Mouse (Mus musculus): ENCODE data around the gene Trim24. TPM values are rescaled to one million over a fixed set of nuclear protein-coding genes. Genes with fewer than 3 reads are reported as not detected.

The Trim24 gene
- total and polyA plus RNA-seq, 2 experiments from 2014 or later = 13.2 to 48.4 TPM

DNA sequence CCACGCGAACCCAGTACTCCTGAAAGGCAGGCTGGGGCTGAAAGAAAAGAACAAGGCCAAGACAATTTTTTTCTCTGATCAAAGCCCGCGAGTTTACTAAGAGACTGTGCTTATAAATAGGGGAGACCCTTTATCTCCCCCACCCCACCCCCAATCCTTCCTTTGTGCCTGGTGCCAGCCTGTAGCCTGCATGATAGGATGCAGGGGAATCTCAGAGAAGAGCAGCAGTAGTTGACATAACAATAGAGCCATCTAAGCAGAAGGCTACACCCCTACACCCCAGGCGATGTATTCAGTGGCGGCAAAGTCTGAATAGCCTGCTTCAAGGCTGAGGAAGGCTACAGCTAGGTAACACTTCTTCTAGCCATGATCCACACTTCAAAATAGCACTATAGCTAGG, 65.9 kb downstream of the Trim24 start:
- no peak for DNase-seq (ENCODE audit: low spot score)
- TF ChIP-seq CTCF (IDR thresholded peaks at IDR 0.05; ENCODE audit: low read depth) = no peak

DNA sequence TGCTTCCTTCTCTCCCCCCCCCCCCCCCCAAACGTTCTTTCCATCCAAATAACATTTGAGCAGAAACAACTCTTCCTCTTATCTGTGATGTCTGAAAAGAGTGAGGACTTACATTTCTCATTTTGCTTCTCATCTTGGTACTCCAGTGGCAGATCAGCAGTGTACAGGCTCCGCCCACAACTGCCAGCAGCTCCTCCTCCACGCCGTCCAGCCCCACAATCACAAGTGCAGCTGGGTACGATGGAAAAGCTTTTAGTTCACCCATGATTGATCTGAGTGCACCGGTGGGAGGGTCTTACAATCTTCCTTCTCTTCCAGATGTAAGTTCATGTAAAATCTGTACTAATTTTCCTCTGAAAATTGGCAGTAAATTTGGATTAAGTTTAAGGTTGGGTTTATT, 80.7 kb downstream of the Trim24 start:
- no peak overlapping the region for H3K4me3 ChIP-seq (ENCODE audit: low read length)
- H3K27me3 ChIP-seq (ENCODE audit: insufficient read depth, low read length) = no peaks in the 10 kb centered on the region
- TF ChIP-seq CTCF (IDR thresholded peaks at IDR 0.05; ENCODE audit: low read depth) = no peak
- H3K4me1 ChIP-seq (ENCODE audit: insufficient read depth, low read length) = no peaks in the 10 kb centered on the region
- no peak for DNase-seq (ENCODE audit: low spot score)
- 83% methylated on average over 6 of the region's 6 CpGs for WGBS
- no peak overlapping the region for H3K27ac ChIP-seq
- H3K4me2 ChIP-seq (ENCODE audit: low read depth, low read length) = no peak overlapping the region
- no peak for ATAC-seq
- H3K36me3 ChIP-seq (ENCODE audit: insufficient read depth, low read length) = peaks cover 19% of the 10 kb centered on the region; the same call in 1 of the 2 replicates
- H3K9me3 ChIP-seq (ENCODE audit: low read length) = no peaks in the 10 kb centered on the region
- no peak overlapping the region for H3K9ac ChIP-seq (replicated peaks; ENCODE audit: low read length)

More for the DNA sequence above, 65.9 kb downstream of the Trim24 start:
- Histone ChIP-seq H3K4me3 (ENCODE audit: low read length) (no peak overlapping the region), H3K4me2 (ENCODE audit: low read depth, low read length) (no peak overlapping the region), H3K9me3 (ENCODE audit: low read length) (no peaks in the 10 kb centered on the region), H3K36me3 (ENCODE audit: insufficient read depth, low read length) (0 out of 2 replicates have a peak, but pooled peaks cover 4% of the 10 kb centered on the region), H3K4me1 (ENCODE audit: insufficient read depth, low read length) (no peaks in the 10 kb centered on the region), H3K27ac (no peak overlapping the region), H3K27me3 (ENCODE audit: insufficient read depth, low read length) (no peaks in the 10 kb centered on the region), H3K9ac (replicated peaks; ENCODE audit: low read length) (no peak overlapping the region)
- no peak for ATAC-seq
- 28% methylated on average over 6 of the region's 6 CpGs for WGBS

DNA sequence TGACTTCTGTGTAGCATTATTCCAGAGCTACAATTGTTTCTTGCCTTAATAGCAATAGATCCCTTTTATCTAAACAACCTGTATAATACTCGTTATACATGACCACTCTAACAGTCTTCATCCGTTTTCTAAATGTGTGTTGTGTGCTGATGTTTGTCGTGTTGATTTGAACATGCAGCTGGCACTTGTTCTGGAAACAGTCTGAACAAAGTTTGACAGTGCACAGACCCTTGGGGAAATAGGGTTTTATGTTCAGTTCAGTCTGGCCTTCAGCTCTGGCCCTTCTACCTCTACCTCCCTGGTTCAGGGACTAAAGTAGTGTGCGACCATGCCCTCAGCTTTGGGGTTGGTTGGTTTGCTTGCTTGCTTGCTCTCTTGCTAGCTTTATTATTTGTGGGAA, 96.8 kb downstream of the Trim24 start:
- no peaks in the 10 kb centered on the region for H3K9me3 ChIP-seq (ENCODE audit: low read length)
- H3K4me1 ChIP-seq (ENCODE audit: insufficient read depth, low read length) = no peaks in the 10 kb centered on the region
- no peak for TF ChIP-seq CTCF (IDR thresholded peaks at IDR 0.05; ENCODE audit: low read depth)
- no peak for DNase-seq (ENCODE audit: low spot score)
- no peak for ATAC-seq
- no peak overlapping the region for H3K9ac ChIP-seq (replicated peaks; ENCODE audit: low read length)
- 93% methylated on average over 4 of the region's 4 CpGs for WGBS
- H3K4me3 ChIP-seq (ENCODE audit: low read length) = no peak overlapping the region
- H3K27ac ChIP-seq = no peak overlapping the region
- no peaks in the 10 kb centered on the region for H3K27me3 ChIP-seq (ENCODE audit: insufficient read depth, low read length)
- no peak overlapping the region for H3K4me2 ChIP-seq (ENCODE audit: low read depth, low read length)
- peaks cover 31% of the 10 kb centered on the region for H3K36me3 ChIP-seq (ENCODE audit: insufficient read depth, low read length)

- TF ChIP-seq CTCF (IDR thresholded peaks at IDR 0.05; ENCODE audit: low read depth) = peak; percentile 90
- Histone ChIP-seq H3K4me1 (ENCODE audit: insufficient read depth, low read length) (no peaks in the 10 kb centered on the region), H3K9me3 (ENCODE audit: low read length) (no peaks in the 10 kb centered on the region), H3K27me3 (ENCODE audit: insufficient read depth, low read length) (no peaks in the 10 kb centered on the region), H3K36me3 (ENCODE audit: insufficient read depth, low read length) (no peaks in the 10 kb centered on the region), H3K27ac (no peak overlapping the region), H3K9ac (replicated peaks; ENCODE audit: low read length) (no peak overlapping the region), H3K4me2 (ENCODE audit: low read depth, low read length) (no peak overlapping the region), H3K4me3 (ENCODE audit: low read length) (no peak overlapping the region)
- DNase-seq (ENCODE audit: low spot score) (peak; percentile 88), ATAC-seq (peak; percentile 82)
- 7% methylated on average over 6 of the region's 6 CpGs for WGBS
Observed at GRCm38 (mm10) chr6:38007459-38007858, 136.8 kb downstream of the Trim24 start.

DNA sequence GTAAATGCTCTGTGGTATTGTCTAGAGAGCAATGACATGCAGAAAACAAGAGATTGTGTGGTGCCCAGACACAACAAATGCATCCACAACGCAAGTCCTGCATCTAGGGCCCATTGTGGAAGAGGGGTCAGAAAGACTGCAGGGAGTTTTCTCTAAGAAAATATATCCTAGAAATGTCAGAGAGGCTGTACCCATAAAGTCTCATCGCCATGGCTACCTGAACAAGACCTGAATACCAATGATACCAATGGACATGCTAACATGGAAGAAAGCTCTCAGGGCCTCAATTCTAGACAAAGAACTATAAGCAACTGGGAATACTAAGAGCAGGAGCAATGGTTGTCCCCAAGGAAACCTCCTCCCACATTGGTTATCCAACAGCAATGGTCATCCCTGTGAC, 142.2 kb downstream of the Trim24 start:
- Histone ChIP-seq H3K36me3 (ENCODE audit: insufficient read depth, low read length) (no peaks in the 10 kb centered on the region), H3K9me3 (ENCODE audit: low read length) (no peaks in the 10 kb centered on the region), H3K4me3 (ENCODE audit: low read length) (no peak overlapping the region), H3K27ac (no peak overlapping the region), H3K4me2 (ENCODE audit: low read depth, low read length) (no peak overlapping the region), H3K4me1 (ENCODE audit: insufficient read depth, low read length) (no peaks in the 10 kb centered on the region), H3K9ac (replicated peaks; ENCODE audit: low read length) (no peak overlapping the region), H3K27me3 (ENCODE audit: insufficient read depth, low read length) (no peaks in the 10 kb centered on the region)
- DNase-seq (ENCODE audit: low spot score) = peak; percentile 23
- ATAC-seq = no peak
- TF ChIP-seq CTCF (IDR thresholded peaks at IDR 0.05; ENCODE audit: low read depth) = no peak
- WGBS = 59% methylated on average over 2 of the region's 2 CpGs

Other genes starting within 250 kb of the Trim24 start
- 2.8 TPM in 1 of 2 replicates, not detected in the other for gene Svopl, start 176.2 kb downstream of the Trim24 start, total RNA-seq (2014; rRNA removed)
- gene Svopl, start 176.2 kb downstream of the Trim24 start, polyA plus RNA-seq (2015; fragmentation: Nextera tagmentation; extraction: Ambion mirVana) = 1.2 and 1.3 TPM in 2 replicates
- gene Tmem213, start 238.4 kb downstream of the Trim24 start, total RNA-seq (2014; rRNA removed) = not detected in 2 replicates
- not detected in 2 replicates for gene Tmem213, start 238.4 kb downstream of the Trim24 start, polyA plus RNA-seq (2015; fragmentation: Nextera tagmentation; extraction: Ambion mirVana)